Mouse (Mus musculus) neural tube, embryonic 12.5 days (tissue): ENCODE data around the gene Sympk. TPM values are rescaled to one million over a fixed set of nuclear protein-coding genes. Genes with fewer than 3 reads are reported as not detected.
A peak's percentile ranks its signal among the peaks of the same experiment; 100 is the strongest.

Experiments used
- ATAC-seq: fragments of 200-750 bp; cut with Nextera tagmentation; 2 replicates; pipeline ENCODE4 v1.8.0; 2017; ENCODE audit warnings: low read depth, mild to moderate bottlenecking, moderate TSS enrichment, moderate library complexity; ENCODE audit not compliant: low FRiP score
- H3K27ac ChIP-seq: fragments of 300-500 bp; sonication (generic); 2 replicates; pipeline ENCODE4 v1.5.1; 2016
- H3K27me3 ChIP-seq: fragments of 300-500 bp; sonication (generic); replicated peaks from 2 replicates; pipeline ENCODE4 v1.6.1; 2016; ENCODE audit warnings: mild to moderate bottlenecking
- H3K36me3 ChIP-seq: fragments of 300-500 bp; sonication (generic); 2 replicates; pipeline ENCODE4 v1.6.1; 2016; ENCODE audit warnings: mild to moderate bottlenecking
- H3K4me1 ChIP-seq: fragments of 300-500 bp; sonication (generic); 2 replicates; pipeline ENCODE4 v1.6.1; 2016
- H3K4me2 ChIP-seq: fragments of 300-500 bp; sonication (generic); replicated peaks from 2 replicates; pipeline ENCODE4 v1.6.1; 2016; ENCODE audit warnings: mild to moderate bottlenecking
- H3K4me3 ChIP-seq: fragments of 300-500 bp; sonication (generic); 2 replicates; pipeline ENCODE4 v1.5.1; 2016
- H3K9ac ChIP-seq: fragments of 300-500 bp; sonication (generic); 2 replicates; pipeline ENCODE4 v1.6.1; 2016; ENCODE audit warnings: mild to moderate bottlenecking
- H3K9me3 ChIP-seq: fragments of 300-500 bp; sonication (generic); 2 replicates; pipeline ENCODE4 v1.6.1; 2016; ENCODE audit warnings: mild to moderate bottlenecking
- WGBS: fragments of 180-500 bp; shearing (Covaris S2); methylation state at CpG from one replicate; pipeline ENCODE4 v1.1.7; 2016; 5-methylcytosine and 5-hydroxymethylcytosine counted together
- polyA plus RNA-seq: library from polyadenylated mRNA; unstranded; fragments of >200 nt; fragmentation: Nextera tagmentation; extraction: Ambion mirVana; gene quantifications from 2 replicates; pipeline ENCODE4 v1.2.1, GENCODE M21; 2016

Gene Sympk
- polyA plus RNA-seq, 1 experiment from 2014 or later, result 46.9 TPM

DNA sequence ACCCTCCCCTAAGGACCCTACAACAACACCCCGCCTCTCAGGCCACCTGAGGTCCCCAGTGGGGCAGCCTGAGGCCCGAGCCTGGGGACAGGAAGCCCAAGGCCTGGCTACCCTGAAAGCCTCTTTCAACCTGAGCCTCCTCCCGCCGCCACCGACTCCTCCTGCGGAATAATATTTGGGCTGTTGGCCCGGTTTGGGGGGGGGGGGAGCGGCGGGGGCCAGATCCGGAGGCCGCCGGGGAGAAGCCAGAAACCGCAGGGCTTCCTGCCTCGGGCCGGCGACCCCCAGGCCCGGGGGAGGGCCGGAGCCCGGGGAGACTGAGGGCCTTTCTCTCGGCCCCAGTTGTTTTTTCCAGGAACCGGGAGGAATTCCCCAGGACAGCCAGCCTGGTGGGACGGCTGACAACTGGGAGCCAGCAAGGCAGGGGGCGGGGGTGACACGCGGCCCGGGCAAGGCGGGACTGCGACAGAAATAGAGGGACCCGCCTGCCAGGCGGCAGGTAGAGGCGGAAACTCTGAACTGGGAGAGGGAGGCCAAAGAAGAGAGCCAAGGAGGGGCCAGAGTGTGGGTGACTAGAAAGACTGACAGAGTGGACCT is 12.1 kb upstream of the Sympk start:
- H3K4me3 ChIP-seq, result peak overlapping the region; percentile 24
- H3K4me1 ChIP-seq, result peaks cover 14% of the 10 kb centered on the region
- peaks cover 7% of the 10 kb centered on the region for H3K36me3 ChIP-seq
- WGBS, result 6% methylated on average over 25 of the region's 31 CpGs
- H3K27me3 ChIP-seq, result no peaks in the 10 kb centered on the region
- H3K9ac ChIP-seq, result peak overlapping the region; percentile 53
- no peaks in the 10 kb centered on the region for H3K9me3 ChIP-seq
- H3K27ac ChIP-seq, result 0 out of 2 replicates have a peak overlapping the region, but pooled peaks have one; percentile 1
- no peak for ATAC-seq
- peak overlapping the region; percentile 62 for H3K4me2 ChIP-seq

DNA sequence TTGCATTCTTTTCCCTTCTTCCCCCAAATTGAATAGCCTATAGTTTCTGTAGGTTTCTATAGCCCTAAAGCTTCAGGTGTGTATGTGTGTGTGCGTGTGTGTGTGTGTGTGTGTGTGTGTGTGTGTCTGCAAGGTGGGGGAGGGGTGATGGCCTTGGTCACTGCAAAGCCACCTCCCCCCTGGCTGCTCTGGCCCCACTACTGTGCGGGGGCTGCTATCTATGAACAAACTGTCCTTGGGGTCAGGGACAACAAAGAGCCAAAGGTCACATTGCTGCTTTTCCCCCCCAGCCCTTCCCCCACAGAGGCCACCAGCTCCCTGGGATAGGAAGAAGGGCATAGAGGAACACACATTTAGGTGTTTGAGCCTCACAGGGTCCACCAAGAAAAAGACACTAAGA is 11.3 kb upstream of the Sympk start:
- ATAC-seq, result no peak
- Histone ChIP-seq H3K9me3 (no peaks in the 10 kb centered on the region), H3K4me3 (no peak overlapping the region), H3K4me1 (peaks cover 9% of the 10 kb centered on the region), H3K36me3 (no peaks in the 10 kb centered on the region), H3K9ac (no peak overlapping the region), H3K4me2 (no peak overlapping the region), H3K27ac (no peak overlapping the region), H3K27me3 (no peaks in the 10 kb centered on the region)
- 58% methylated on average over 2 of the region's 2 CpGs for WGBS

DNA sequence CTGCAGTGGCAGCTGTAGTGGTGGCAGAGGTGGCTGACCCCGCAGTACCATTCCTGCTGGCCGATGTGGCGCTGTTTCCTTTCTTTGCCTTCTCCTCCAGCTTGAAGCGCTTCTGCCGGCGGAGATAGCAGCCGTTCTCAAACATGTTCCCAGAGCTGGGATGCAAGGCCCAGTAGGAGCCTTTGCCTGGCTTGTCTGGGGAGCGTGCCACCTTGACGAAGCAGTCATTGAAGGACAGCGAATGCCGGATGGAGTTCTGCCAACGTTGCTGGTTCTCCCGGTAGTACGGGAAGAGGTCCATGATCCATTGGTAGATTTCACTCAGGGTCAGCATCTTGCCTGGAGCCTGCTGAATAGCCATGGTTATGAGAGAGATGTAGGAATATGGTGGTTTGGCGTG is 9.7 kb upstream of the Sympk start:
- no peak overlapping the region for H3K4me3 ChIP-seq
- H3K27me3 ChIP-seq, result no peaks in the 10 kb centered on the region
- peaks cover 9% of the 10 kb centered on the region for H3K4me1 ChIP-seq
- no peak overlapping the region for H3K4me2 ChIP-seq
- H3K9me3 ChIP-seq, result no peaks in the 10 kb centered on the region
- no peaks in the 10 kb centered on the region for H3K36me3 ChIP-seq
- no peak for ATAC-seq
- WGBS, result 59% methylated on average over 15 of the region's 15 CpGs
- H3K9ac ChIP-seq, result no peak overlapping the region
- H3K27ac ChIP-seq, result no peak overlapping the region

DNA sequence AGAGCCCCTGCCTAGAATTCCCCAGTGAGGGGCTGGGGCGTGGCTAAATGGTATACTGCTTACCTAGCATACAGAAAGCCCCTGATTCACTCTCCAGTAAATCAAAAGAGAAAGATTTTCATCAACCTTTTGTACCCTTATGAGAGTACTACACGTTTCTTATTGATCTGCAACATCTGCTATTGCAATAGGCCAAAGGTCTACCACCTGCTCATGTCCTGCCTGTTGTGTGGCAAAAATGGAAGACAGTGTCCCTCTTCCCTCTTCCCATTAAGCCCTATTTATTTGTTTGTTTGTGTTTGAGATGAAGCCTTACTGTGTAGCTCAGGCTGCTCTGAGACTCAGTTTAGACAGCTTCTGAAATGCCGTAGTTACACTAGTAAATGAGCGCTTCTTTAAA is 8.1 kb upstream of the Sympk start:
- H3K4me1 ChIP-seq, result peaks cover 9% of the 10 kb centered on the region
- H3K27me3 ChIP-seq, result peaks cover 3% of the 10 kb centered on the region
- H3K27ac ChIP-seq, result no peak overlapping the region
- no peaks in the 10 kb centered on the region for H3K9me3 ChIP-seq
- H3K4me3 ChIP-seq, result no peak overlapping the region
- H3K4me2 ChIP-seq, result no peak overlapping the region
- no peak overlapping the region for H3K9ac ChIP-seq
- no peak for ATAC-seq
- no peaks in the 10 kb centered on the region for H3K36me3 ChIP-seq
- 88% methylated on average over 4 of the region's 4 CpGs for WGBS

DNA sequence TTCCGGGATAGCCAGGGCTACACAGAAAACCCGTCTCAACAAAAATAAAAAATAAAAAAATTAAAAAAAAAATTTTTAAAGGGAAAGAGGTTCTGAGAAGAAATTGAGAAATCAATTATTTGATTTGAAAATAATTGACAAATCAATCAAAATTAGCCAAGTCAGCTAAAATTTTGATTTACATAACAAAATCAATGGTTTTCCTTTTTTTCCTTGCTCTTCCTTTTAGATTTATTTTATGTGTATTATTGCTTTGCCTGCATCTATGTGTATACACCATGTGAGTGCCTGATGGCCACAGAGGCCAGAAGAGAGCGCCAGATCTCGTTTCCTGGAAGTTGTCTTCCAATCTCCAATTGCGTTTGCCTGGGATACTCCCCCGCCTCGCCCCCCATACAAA is 6.3 kb upstream of the Sympk start:
- Histone ChIP-seq H3K27me3 (peaks cover 22% of the 10 kb centered on the region), H3K36me3 (no peaks in the 10 kb centered on the region), H3K27ac (no peak overlapping the region), H3K9ac (no peak overlapping the region), H3K4me2 (no peak overlapping the region), H3K4me1 (no peaks in the 10 kb centered on the region), H3K9me3 (no peaks in the 10 kb centered on the region), H3K4me3 (no peak overlapping the region)
- 85% methylated on average over 7 of the region's 7 CpGs for WGBS
- ATAC-seq, result no peak

DNA sequence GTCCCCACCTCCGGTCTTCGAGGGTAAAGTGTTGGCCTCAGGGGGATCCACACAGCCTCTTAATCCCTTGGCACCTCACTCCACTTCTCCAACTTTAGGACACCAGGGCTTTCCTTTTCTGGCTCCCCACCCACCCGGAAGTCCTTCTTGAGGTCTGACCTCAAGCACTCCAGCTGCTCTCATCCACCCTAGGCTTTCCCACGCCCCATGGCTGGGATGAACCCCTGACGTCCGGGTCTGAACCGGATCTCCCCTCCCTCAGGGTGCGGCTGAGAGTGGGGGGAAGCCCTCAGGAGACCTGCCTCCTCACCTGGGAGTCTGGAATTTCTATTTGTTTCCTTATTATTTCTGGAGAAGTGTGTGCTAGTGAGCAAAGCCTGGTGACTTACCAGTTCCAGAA is 3.1 kb upstream of the Sympk start:
- H3K4me2 ChIP-seq, result no peak overlapping the region
- H3K9ac ChIP-seq, result no peak overlapping the region
- no peak overlapping the region for H3K27ac ChIP-seq
- H3K36me3 ChIP-seq, result no peaks in the 10 kb centered on the region
- peaks cover 16% of the 10 kb centered on the region for H3K4me1 ChIP-seq
- ATAC-seq, result no peak
- H3K9me3 ChIP-seq, result no peaks in the 10 kb centered on the region
- WGBS, result 37% methylated on average over 8 of the region's 8 CpGs
- no peak overlapping the region for H3K4me3 ChIP-seq
- peaks cover 30% of the 10 kb centered on the region for H3K27me3 ChIP-seq

DNA sequence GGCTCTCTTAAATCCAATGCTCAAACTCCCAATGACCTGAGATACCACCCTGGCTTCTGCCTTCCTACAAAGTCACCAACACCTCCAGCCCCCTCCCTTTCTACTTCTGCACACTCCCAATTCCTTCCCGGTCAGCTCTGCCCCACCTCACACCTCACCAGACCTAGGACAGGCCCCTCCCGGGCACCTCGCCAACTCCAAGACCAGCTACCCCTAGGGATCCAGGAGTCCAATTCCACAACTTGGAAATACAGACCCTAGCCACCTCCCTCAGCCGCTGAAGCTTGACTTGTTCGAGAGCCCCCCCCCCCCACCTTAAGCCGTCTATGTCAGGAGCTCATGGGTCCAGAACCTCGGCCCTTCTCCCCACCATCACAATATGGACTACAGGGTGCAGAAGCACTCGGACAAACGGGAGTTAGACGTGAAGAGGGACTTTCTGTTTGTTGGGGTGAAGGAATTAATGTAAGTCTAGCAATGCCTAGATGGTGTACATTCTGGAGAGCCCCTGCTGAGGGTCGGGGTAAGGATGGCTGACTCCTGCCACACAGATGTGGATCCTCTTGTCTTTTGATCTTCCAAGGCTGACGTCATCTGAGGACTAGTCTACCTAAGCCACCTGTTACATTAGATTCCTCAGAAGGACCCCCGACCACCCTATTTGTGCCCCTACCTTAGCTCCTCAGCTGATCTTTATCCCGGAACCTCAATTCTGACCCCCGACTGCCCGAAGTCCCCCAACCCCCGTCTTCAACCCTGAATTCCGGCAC is 1.8 kb upstream of the Sympk start:
- ATAC-seq, result no peak
- H3K9me3 ChIP-seq, result no peaks in the 10 kb centered on the region
- H3K9ac ChIP-seq, result no peak overlapping the region
- WGBS, result 59% methylated on average over 18 of the region's 18 CpGs
- H3K27ac ChIP-seq, result no peak overlapping the region
- peaks cover 30% of the 10 kb centered on the region for H3K27me3 ChIP-seq
- H3K4me2 ChIP-seq, result no peak overlapping the region
- no peak overlapping the region for H3K4me3 ChIP-seq
- no peaks in the 10 kb centered on the region for H3K36me3 ChIP-seq
- peaks cover 19% of the 10 kb centered on the region for H3K4me1 ChIP-seq

DNA sequence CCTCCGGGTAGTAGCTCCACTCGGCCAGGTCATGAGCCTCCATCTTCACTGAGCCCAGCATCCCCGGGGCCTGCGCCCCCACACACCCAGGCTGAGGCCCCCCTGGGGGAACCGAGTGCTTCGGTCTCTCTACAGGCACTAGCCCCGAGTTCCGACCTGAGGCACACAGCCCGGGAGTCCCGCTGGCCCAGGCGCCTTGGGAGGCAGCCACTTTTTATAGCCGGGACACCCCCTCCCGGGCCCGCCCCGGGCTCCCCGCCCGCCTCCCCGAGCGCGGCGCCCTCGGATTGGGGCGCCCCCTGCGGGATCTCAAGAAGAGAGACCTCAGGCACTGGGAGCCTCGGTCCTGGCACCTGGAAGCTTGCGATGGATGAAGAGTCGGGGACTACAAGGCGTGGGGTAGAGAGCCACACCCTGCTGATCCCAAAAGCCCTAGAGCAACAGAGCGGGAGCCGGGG is 791 bp upstream of the Sympk start, which contains the start of gene Foxa3:
Foxa3 (minus strand) TSS at position 182 of the 458 bp plus-strand sequence.
- H3K27ac ChIP-seq, result no peak within 1 kb of the TSS
- peak within 1 kb of the TSS; percentile 91 for H3K9ac ChIP-seq
- H3K9me3 ChIP-seq, result no peaks in the 10 kb centered on the region
- H3K4me2 ChIP-seq, result peak within 1 kb of the TSS; percentile 89
- peaks cover under 1% of the 10 kb centered on the region; the same call in 1 of the 2 replicates for H3K36me3 ChIP-seq
- peak within 1 kb of the TSS; percentile 93 for H3K4me3 ChIP-seq
- H3K4me1 ChIP-seq, result peaks cover 19% of the 10 kb centered on the region
- H3K27me3 ChIP-seq, result peaks cover 30% of the 10 kb centered on the region
- 4% methylated on average over 30 of the region's 30 CpGs for WGBS
- ATAC-seq, result peak; percentile 39

DNA sequence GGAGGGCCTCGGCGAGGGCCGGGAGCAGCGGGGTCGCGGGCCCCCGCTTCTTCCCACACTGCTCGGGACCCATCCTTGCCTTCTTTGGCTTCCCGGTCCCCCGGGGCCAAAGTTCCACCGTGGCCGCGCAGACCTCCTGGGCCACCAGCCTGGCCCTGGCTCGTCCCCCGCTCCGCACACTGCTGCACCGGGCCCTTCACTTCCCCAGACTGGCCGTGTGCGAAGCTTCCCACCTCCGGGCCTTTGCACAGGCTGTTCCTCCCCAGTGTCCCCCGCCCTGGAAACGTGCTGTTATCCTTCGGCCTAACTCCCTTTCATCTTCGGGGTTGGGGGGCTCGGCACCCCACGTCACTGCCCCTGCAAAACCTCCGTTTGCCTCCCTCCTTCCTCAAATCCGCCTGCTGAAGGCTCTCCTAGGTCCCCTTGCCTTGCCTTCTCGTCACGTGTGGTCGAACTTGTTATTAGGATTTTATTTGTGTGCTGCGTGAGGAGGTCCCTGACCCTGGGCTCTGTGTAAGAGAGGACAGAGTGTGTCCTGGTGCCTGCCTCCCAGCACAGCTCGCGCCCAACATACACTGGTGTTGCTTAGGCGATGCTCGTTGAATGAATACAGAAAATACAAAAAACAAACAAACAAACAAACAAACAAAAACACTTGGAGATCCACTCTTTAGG is 541 bp downstream of the Sympk start:
- peak overlapping the region; percentile 93 for H3K4me3 ChIP-seq
- H3K4me2 ChIP-seq, result peak overlapping the region; percentile 89
- peak; percentile 69 for ATAC-seq
- no peak overlapping the region for H3K27ac ChIP-seq
- H3K36me3 ChIP-seq, result peaks cover 14% of the 10 kb centered on the region
- 2% methylated on average over 33 of the region's 36 CpGs for WGBS
- peaks cover 30% of the 10 kb centered on the region for H3K27me3 ChIP-seq
- peaks cover 19% of the 10 kb centered on the region for H3K4me1 ChIP-seq
- no peaks in the 10 kb centered on the region for H3K9me3 ChIP-seq
- H3K9ac ChIP-seq, result peak overlapping the region; percentile 91

DNA sequence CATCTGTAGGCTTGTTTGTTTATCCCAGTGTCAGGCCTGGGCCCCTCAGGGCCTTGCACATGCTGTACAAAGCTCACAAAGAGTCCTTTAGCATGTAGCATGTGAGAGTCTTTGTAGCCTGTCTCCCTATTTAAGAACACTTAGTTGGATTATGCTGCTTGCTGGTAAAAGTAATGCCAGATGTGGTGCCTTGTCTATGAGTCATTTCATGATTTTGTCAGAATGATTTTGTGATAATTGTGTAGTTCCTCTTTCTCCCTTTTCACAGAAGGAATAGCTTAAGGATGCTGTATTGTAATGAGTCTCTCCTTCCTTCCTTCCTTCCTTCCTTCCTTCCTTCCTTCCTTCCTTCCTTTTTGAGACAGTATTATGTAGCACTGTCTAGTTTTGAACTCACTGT is 3.9 kb downstream of the Sympk start:
- Histone ChIP-seq H3K27ac (no peak overlapping the region), H3K9ac (no peak overlapping the region), H3K4me1 (peaks cover 19% of the 10 kb centered on the region), H3K27me3 (peaks cover 6% of the 10 kb centered on the region), H3K9me3 (no peaks in the 10 kb centered on the region), H3K4me2 (no peak overlapping the region), H3K4me3 (no peak overlapping the region), H3K36me3 (peaks cover 46% of the 10 kb centered on the region)
- no peak for ATAC-seq

DNA sequence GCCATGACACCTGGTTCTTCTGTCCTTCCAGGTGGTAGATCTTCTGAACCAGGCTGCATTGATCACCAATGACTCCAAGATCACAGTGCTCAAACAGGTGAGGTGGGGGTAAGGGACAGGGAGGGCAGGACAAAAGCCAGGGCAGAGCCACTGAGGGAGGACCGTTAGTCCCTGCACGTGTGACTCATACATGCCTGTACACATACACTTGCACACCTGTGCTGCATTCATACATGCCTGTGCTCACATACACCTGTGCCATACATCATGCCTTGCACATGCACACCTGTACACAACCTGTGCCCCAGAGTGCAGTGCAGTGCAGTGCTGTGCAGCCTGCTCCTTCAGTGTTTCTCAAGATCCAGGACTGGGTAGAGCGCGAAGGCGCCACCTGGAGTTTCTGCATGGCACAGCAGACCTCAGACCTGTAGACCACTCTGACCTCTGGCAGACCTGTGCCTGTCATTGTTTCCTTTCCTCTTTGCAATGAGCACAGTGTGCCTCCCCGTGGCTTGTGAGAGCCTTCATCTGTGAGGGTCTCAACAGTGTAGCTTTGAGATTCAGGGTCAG is 5.0 kb downstream of the Sympk start:
- Histone ChIP-seq H3K36me3 (peaks cover 54% of the 10 kb centered on the region), H3K4me2 (no peak overlapping the region), H3K9ac (no peak overlapping the region), H3K27ac (no peak overlapping the region), H3K4me3 (no peak overlapping the region), H3K4me1 (peaks cover 17% of the 10 kb centered on the region), H3K27me3 (no peaks in the 10 kb centered on the region), H3K9me3 (no peaks in the 10 kb centered on the region)
- 60% methylated on average over 6 of the region's 6 CpGs for WGBS
- peak; percentile 31; the same call in 1 of the 2 replicates for ATAC-seq

DNA sequence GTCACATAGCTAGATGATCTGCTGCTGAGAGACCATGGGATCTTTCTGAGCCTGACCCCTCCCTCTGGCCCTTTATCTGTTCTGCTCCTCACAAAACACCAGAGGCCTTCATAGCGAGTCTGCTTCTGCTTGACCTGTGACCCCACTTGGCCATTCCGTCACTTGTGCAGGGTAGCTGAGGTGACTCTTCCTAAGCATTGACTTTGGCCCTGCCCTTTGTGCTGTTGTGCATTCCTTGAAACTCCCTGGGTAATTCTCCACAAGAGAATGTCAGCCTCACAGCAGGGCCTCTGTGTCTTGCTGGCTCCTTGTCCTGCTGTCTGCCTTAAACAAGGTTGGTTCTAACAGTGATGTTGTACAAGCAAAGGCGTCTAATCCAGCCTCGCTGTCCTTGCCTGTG is 7.5 kb downstream of the Sympk start:
- peaks cover 79% of the 10 kb centered on the region for H3K36me3 ChIP-seq

More for the DNA sequence above, 7.5 kb downstream of the Sympk start:
- Histone ChIP-seq H3K4me2 (no peak overlapping the region), H3K27ac (no peak overlapping the region), H3K9ac (no peak overlapping the region), H3K4me3 (no peak overlapping the region), H3K4me1 (no peaks in the 10 kb centered on the region), H3K9me3 (no peaks in the 10 kb centered on the region), H3K27me3 (no peaks in the 10 kb centered on the region)
- WGBS, result 37% methylated on average over 4 of the region's 4 CpGs
- no peak for ATAC-seq
